Mouse (Mus musculus): ENCODE measurements around the gene Tmco5b. TPM values are rescaled to one million over a fixed set of nuclear protein-coding genes. Genes with fewer than 3 reads are reported as not detected.

The Tmco5b gene
- polyA plus RNA-seq, 2 experiments: not detected

DNA sequence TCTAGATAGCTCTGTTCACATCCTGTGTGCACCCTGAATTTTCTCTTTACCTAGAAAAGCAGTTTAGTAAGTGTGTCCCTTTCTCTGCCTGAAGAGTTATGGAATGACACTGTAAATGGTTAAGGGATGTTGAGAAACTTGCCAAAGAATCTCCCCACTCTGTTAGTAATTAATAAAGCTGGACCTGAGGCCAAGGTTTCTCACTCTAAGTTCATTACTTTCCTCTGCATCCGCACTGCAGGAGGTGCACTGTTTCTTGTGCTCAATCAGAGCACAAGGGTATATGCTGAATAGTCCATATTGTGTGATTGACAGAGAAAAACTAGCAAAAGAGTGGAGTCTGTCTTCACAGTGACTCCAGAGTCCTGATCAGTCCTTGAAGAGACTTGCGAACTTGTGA lies 59.0 kb downstream of the Tmco5b start:
- H3K27me3 ChIP-seq (ENCODE audit: control insufficient read depth, insufficient read depth, low read length): no peaks in the 10 kb centered on the region
- DNase-seq (ENCODE audit: low read depth in 3 of 3, low spot score in 3 of 3) (no peak), ATAC-seq (ENCODE audit: insufficient read depth) (no peak)
- H3K4me3 ChIP-seq (ENCODE audit: insufficient read depth in 1 of 2, low read depth in 2 of 2, low read length in 2 of 2): no peak overlapping the region
- H3K9ac ChIP-seq (replicated peaks): no peak overlapping the region
- H3K4me1 ChIP-seq (replicated peaks; ENCODE audit: control insufficient read depth in 2 of 2, insufficient read depth in 2 of 2, low read length in 1 of 2): no peaks in the 10 kb centered on the region
- no peak overlapping the region for H3K27ac ChIP-seq
- no peak for TF ChIP-seq CTCF (IDR thresholded peaks at IDR 0.05; ENCODE audit: low read depth)
- no peaks in the 10 kb centered on the region for H3K36me3 ChIP-seq (replicated peaks; ENCODE audit: control insufficient read depth, insufficient read depth, low read depth)
- H3K4me2 ChIP-seq (ENCODE audit: low read depth): no peak overlapping the region
- WGBS (ENCODE audit: insufficient replicate concordance): 65% methylated on average over 2 of the region's 2 CpGs
- H3K9me3 ChIP-seq (ENCODE audit: control insufficient read depth, low read length): no peaks in the 10 kb centered on the region

Other genes starting within 250 kb of the Tmco5b start
- gene Ryr3, start 68.6 kb upstream of the Tmco5b start, polyA plus RNA-seq (2012; rRNA removed): under 0.01 TPM in 2 replicates
- gene Ryr3, start 68.6 kb upstream of the Tmco5b start, polyA plus RNA-seq (2014; fragmentation: Nextera tagmentation; extraction: Ambion mirVana): not detected in 2 replicates
- 0.11 and 0.21 TPM in 2 replicates for gene Fmn1, start 42.0 kb downstream of the Tmco5b start, polyA plus RNA-seq (2012; rRNA removed)
- gene Fmn1, start 42.0 kb downstream of the Tmco5b start, polyA plus RNA-seq (2014; fragmentation: Nextera tagmentation; extraction: Ambion mirVana): 0.23 and 0.29 TPM in 2 replicates

Measured in liver, embryonic 14.5 days (tissue).